Mouse (Mus musculus): ENCODE data around the gene Limd1. TPM values are rescaled to one million over a fixed set of nuclear protein-coding genes. Genes with fewer than 3 reads are reported as not detected.

Limd1 gene
- polyA plus RNA-seq, 1 experiment from 2014 or later = 30.9 TPM

DNA sequence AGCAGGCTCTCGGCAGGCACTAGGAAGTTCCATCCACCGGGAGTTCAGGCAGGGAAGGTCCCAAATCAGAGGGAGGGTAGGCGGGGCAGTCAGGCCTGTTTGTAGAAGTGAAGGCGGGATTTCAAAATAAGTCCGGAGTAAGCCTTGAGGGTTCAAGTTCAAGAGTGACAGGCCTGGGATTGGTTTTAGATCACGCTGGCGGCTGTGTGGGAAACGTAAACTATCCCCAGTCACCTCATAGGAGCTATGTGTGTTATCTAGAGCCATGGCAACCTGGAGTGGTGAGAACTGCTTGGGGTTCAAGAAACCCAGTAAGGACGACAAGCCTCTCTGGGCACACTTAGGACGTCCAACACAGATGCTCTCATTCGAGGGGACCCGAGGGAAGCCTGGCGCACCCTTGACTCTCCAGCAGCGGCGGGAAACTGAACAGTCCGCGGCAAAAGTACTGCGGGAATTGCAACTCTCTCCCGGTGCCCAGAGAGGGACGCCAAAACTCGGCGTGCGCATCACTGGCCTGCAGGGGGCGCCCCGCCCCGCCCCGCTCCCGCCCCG is 398 bp upstream of the Limd1 start:
- Histone ChIP-seq H3K4me1 (ENCODE audit: control insufficient read depth, insufficient read depth, low read length) (peaks cover 34% of the 10 kb centered on the region), H3K36me3 (ENCODE audit: control insufficient read depth, insufficient read depth, low read length) (peaks cover 3% of the 10 kb centered on the region; the same call in 1 of the 2 replicates), H3K27ac (ENCODE audit: low read depth, low read length) (no peak overlapping the region), H3K9ac (ENCODE audit: low read depth, low read length) (0 out of 2 replicates have a peak overlapping the region, but pooled peaks have one; percentile 30), H3K4me2 (peak overlapping the region; percentile 80), H3K9me3 (replicated peaks; ENCODE audit: control insufficient read depth, low read length) (no peaks in the 10 kb centered on the region), H3K4me3 (ENCODE audit: low read depth, low read length) (peak overlapping the region; percentile 44), H3K27me3 (ENCODE audit: control insufficient read depth, insufficient read depth, low read length) (no peaks in the 10 kb centered on the region)
- under 1% methylated on average over 20 of the region's 29 CpGs for WGBS (ENCODE audit: insufficient replicate concordance)
- peak; percentile 56 for ATAC-seq (replicated peaks; ENCODE audit: insufficient number of reproducible peaks, low FRiP score, low TSS enrichment)

DNA sequence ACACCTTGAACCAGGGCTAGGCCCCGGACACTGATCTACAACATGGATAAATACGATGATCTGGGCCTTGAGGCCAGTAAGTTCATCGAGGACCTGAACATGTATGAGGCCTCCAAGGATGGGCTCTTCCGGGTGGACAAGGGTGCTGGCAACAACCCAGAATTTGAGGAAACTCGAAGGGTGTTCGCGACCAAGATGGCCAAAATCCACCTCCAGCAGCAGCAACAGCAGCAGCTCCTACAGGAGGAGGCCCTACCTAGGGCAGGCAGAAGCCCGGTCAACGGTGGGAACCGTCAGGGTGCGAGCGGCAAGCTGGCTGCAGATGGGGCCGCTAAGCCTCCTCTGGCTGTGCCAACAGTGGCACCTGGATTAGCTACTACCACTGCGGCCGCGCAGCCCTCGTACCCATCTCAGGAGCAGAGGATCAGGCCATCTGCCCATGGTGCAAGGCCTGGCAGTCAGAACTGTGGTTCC is 727 bp downstream of the Limd1 start:
- 17% methylated on average over 17 of the region's 17 CpGs for WGBS (ENCODE audit: insufficient replicate concordance)
- Histone ChIP-seq H3K27me3 (ENCODE audit: control insufficient read depth, insufficient read depth, low read length) (no peaks in the 10 kb centered on the region), H3K27ac (ENCODE audit: low read depth, low read length) (peak overlapping the region; percentile 90; the same call in 1 of the 2 replicates), H3K36me3 (ENCODE audit: control insufficient read depth, insufficient read depth, low read length) (peaks cover 3% of the 10 kb centered on the region; the same call in 1 of the 2 replicates), H3K4me2 (peak overlapping the region; percentile 96), H3K9ac (ENCODE audit: low read depth, low read length) (peak overlapping the region; percentile 87), H3K9me3 (replicated peaks; ENCODE audit: control insufficient read depth, low read length) (no peaks in the 10 kb centered on the region), H3K4me3 (ENCODE audit: low read depth, low read length) (peak overlapping the region; percentile 71), H3K4me1 (ENCODE audit: control insufficient read depth, insufficient read depth, low read length) (peaks cover 44% of the 10 kb centered on the region)
- ATAC-seq (replicated peaks; ENCODE audit: insufficient number of reproducible peaks, low FRiP score, low TSS enrichment) = peak; percentile 35

DNA sequence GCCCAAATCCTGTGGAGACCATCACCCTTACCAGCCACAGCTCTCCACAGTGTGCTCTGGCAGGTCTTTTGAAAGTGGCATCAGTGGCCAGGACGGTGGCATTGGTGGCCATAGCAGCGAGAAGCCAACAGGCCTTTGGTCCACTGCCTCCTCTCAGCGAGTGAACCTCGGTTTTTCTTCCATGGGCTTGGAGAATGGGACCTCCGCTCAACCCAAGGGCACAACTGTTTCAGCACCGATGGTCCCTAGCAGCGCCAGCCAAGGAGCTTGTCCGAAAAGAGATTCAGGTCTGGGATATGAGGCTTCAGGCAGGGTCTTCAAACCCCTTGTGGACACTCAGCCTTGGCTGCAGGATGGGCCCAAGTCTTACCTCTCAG is 1.4 kb downstream of the Limd1 start:
- H3K27me3 ChIP-seq (ENCODE audit: control insufficient read depth, insufficient read depth, low read length) = no peaks in the 10 kb centered on the region
- H3K9ac ChIP-seq (ENCODE audit: low read depth, low read length) = peak overlapping the region; percentile 87
- no peaks in the 10 kb centered on the region for H3K9me3 ChIP-seq (replicated peaks; ENCODE audit: control insufficient read depth, low read length)
- no peak overlapping the region for H3K27ac ChIP-seq (ENCODE audit: low read depth, low read length)
- H3K4me3 ChIP-seq (ENCODE audit: low read depth, low read length) = peak overlapping the region; percentile 71
- peak overlapping the region; percentile 96 for H3K4me2 ChIP-seq
- peaks cover 3% of the 10 kb centered on the region; the same call in 1 of the 2 replicates for H3K36me3 ChIP-seq (ENCODE audit: control insufficient read depth, insufficient read depth, low read length)
- ATAC-seq (replicated peaks; ENCODE audit: insufficient number of reproducible peaks, low FRiP score, low TSS enrichment) = no peak
- 82% methylated on average over 8 of the region's 8 CpGs for WGBS (ENCODE audit: insufficient replicate concordance)
- peaks cover 49% of the 10 kb centered on the region for H3K4me1 ChIP-seq (ENCODE audit: control insufficient read depth, insufficient read depth, low read length)

DNA sequence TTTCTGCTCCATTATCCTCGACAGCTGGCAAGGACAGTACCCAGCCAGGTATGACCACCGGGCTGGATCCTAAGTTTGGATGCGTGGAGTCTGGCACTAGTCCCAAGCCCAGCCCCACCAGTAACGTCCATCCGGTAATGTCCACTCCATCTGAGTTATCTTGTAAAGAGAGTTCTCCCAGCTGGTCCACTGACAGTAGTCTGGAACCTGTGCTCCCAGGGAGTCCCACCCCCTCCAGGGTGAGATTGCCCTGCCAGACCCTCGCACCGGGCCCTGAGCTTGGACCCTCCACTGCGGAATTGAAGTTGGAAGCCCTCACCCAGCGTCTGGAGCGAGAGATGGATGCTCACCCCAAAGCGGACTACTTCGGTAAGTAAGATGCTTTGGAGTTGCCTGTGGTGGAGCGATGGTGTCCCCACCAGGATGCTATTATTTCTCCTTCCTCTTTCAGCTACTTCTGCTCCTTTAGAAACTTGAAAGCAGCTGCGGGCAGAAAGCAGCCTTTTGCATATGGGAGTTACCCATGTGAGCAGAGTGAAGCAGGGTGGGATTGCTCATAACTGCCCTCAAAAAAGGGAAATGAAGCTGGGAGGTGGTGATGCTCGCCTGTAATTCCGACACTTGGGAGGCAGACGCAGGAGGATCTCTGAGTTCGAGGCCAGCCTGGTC is 1.9 kb downstream of the Limd1 start:
- H3K9me3 ChIP-seq (replicated peaks; ENCODE audit: control insufficient read depth, low read length) = no peaks in the 10 kb centered on the region
- peaks cover 49% of the 10 kb centered on the region for H3K4me1 ChIP-seq (ENCODE audit: control insufficient read depth, insufficient read depth, low read length)
- ATAC-seq (replicated peaks; ENCODE audit: insufficient number of reproducible peaks, low FRiP score, low TSS enrichment) = no peak
- peaks cover 3% of the 10 kb centered on the region; the same call in 1 of the 2 replicates for H3K36me3 ChIP-seq (ENCODE audit: control insufficient read depth, insufficient read depth, low read length)
- H3K4me2 ChIP-seq = peak overlapping the region; percentile 96
- H3K9ac ChIP-seq (ENCODE audit: low read depth, low read length) = peak overlapping the region; percentile 29; the same call in 1 of the 2 replicates
- H3K27ac ChIP-seq (ENCODE audit: low read depth, low read length) = no peak overlapping the region
- no peaks in the 10 kb centered on the region for H3K27me3 ChIP-seq (ENCODE audit: control insufficient read depth, insufficient read depth, low read length)
- H3K4me3 ChIP-seq (ENCODE audit: low read depth, low read length) = peak overlapping the region; percentile 71
- 76% methylated on average over 18 of the region's 18 CpGs for WGBS (ENCODE audit: insufficient replicate concordance)

DNA sequence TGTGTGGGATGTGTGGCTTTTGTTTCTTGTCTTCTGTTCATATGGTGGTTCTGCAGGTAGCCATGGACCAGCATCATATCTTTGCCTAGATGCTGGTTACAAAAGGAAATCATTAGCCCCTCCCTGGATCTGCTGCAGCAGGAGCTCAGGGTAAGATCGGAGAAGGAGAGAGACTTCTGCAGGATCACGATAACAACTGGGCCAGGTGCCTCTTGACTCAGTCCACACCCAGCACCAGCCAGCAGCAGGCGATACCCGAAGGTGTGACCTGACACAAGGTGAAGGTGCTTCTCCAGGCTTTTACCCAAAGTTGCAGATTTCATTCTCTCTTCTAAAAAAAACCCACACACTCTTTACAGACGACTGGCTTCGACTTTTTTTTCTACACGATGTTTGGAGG is 2.6 kb downstream of the Limd1 start:
- Histone ChIP-seq H3K36me3 (ENCODE audit: control insufficient read depth, insufficient read depth, low read length) (peaks cover 3% of the 10 kb centered on the region; the same call in 1 of the 2 replicates), H3K27ac (ENCODE audit: low read depth, low read length) (no peak overlapping the region), H3K9me3 (replicated peaks; ENCODE audit: control insufficient read depth, low read length) (no peaks in the 10 kb centered on the region), H3K4me1 (ENCODE audit: control insufficient read depth, insufficient read depth, low read length) (peaks cover 49% of the 10 kb centered on the region), H3K9ac (ENCODE audit: low read depth, low read length) (no peak overlapping the region), H3K4me2 (peak overlapping the region; percentile 96), H3K27me3 (ENCODE audit: control insufficient read depth, insufficient read depth, low read length) (no peaks in the 10 kb centered on the region), H3K4me3 (ENCODE audit: low read depth, low read length) (peak overlapping the region; percentile 71)
- no peak for ATAC-seq (replicated peaks; ENCODE audit: insufficient number of reproducible peaks, low FRiP score, low TSS enrichment)
- 48% methylated on average over 7 of the region's 7 CpGs for WGBS (ENCODE audit: insufficient replicate concordance)

DNA sequence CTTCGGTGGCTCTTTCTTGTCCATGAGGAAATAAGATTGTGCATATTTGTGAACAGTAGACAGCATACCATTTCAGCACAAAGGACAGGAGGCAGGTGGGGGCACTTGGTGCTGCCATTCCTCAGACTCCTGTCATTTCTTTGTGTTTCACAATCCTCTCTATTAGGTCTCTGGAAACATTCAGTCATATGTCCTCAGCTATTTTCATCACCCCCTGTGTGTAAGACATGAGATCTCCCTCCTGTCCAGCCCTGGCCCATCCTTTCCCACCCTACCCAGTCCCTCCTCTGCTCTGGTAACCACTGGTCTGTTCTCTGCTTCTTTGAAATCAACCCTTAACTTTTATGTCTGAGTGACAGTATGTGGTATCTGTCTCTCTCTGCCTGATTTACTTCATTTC is 5.1 kb downstream of the Limd1 start:
- Histone ChIP-seq H3K4me2 (no peak overlapping the region), H3K4me3 (ENCODE audit: low read depth, low read length) (no peak overlapping the region), H3K9ac (ENCODE audit: low read depth, low read length) (no peak overlapping the region), H3K9me3 (replicated peaks; ENCODE audit: control insufficient read depth, low read length) (no peaks in the 10 kb centered on the region), H3K36me3 (ENCODE audit: control insufficient read depth, insufficient read depth, low read length) (peaks cover 3% of the 10 kb centered on the region; the same call in 1 of the 2 replicates), H3K27ac (ENCODE audit: low read depth, low read length) (no peak overlapping the region), H3K4me1 (ENCODE audit: control insufficient read depth, insufficient read depth, low read length) (peaks cover 58% of the 10 kb centered on the region), H3K27me3 (ENCODE audit: control insufficient read depth, insufficient read depth, low read length) (no peaks in the 10 kb centered on the region)
- WGBS (ENCODE audit: insufficient replicate concordance) = 80% methylated on average over 1 of the region's 1 CpGs
- ATAC-seq (replicated peaks; ENCODE audit: insufficient number of reproducible peaks, low FRiP score, low TSS enrichment) = no peak

DNA sequence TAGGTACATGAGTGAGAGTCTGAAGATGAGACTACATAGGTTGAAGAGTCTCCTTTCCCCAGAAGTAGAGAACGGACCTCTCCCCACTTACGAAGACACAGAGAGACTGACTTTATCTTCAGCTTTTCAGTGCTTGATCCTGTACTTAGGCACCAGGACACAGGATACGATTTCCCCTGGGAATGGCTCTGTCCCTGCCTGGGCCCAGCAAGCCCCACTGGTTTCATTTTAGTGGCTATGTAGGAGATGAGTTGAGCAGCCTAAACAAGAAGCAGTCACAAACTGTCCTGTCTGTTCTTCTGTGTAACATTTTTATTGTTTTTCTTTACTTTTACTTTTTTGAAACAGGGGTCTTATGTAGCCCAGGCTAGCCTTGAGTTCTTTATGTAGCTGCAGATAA is 6.3 kb downstream of the Limd1 start:
- Histone ChIP-seq H3K4me1 (ENCODE audit: control insufficient read depth, insufficient read depth, low read length) (peaks cover 62% of the 10 kb centered on the region), H3K27me3 (ENCODE audit: control insufficient read depth, insufficient read depth, low read length) (no peaks in the 10 kb centered on the region), H3K9me3 (replicated peaks; ENCODE audit: control insufficient read depth, low read length) (no peaks in the 10 kb centered on the region), H3K4me3 (ENCODE audit: low read depth, low read length) (no peak overlapping the region), H3K9ac (ENCODE audit: low read depth, low read length) (no peak overlapping the region), H3K36me3 (ENCODE audit: control insufficient read depth, insufficient read depth, low read length) (peaks cover 3% of the 10 kb centered on the region; the same call in 1 of the 2 replicates), H3K4me2 (no peak overlapping the region), H3K27ac (ENCODE audit: low read depth, low read length) (no peak overlapping the region)
- no peak for ATAC-seq (replicated peaks; ENCODE audit: insufficient number of reproducible peaks, low FRiP score, low TSS enrichment)
- WGBS (ENCODE audit: insufficient replicate concordance) = 82% methylated on average over 3 of the region's 3 CpGs

DNA sequence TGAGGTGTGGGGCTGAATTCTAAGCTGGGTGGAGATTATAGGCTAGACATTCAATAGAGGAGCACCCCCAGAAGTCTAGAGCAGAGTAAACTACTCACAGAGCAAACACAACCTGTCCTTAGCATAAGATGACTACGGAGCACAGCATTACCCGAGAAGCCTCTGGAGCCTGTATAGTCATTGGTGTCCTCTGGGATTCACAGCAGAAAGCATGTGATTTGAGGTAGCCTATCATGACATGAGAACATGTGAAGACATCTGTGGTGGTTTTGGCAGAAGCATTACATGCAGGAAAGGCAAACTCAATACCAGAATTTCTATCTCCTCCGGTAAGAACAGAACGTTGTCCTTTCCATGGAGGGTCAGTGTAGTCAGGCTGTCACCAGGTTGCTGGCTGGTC is 7.1 kb downstream of the Limd1 start:
- H3K4me3 ChIP-seq (ENCODE audit: low read depth, low read length) = no peak overlapping the region
- H3K9ac ChIP-seq (ENCODE audit: low read depth, low read length) = no peak overlapping the region
- WGBS (ENCODE audit: insufficient replicate concordance) = 94% methylated on average over 4 of the region's 4 CpGs
- H3K27ac ChIP-seq (ENCODE audit: low read depth, low read length) = no peak overlapping the region
- no peak for ATAC-seq (replicated peaks; ENCODE audit: insufficient number of reproducible peaks, low FRiP score, low TSS enrichment)
- H3K4me1 ChIP-seq (ENCODE audit: control insufficient read depth, insufficient read depth, low read length) = peaks cover 62% of the 10 kb centered on the region
- no peaks in the 10 kb centered on the region for H3K9me3 ChIP-seq (replicated peaks; ENCODE audit: control insufficient read depth, low read length)
- H3K27me3 ChIP-seq (ENCODE audit: control insufficient read depth, insufficient read depth, low read length) = no peaks in the 10 kb centered on the region
- H3K4me2 ChIP-seq = no peak overlapping the region
- H3K36me3 ChIP-seq (ENCODE audit: control insufficient read depth, insufficient read depth, low read length) = peaks cover 3% of the 10 kb centered on the region; the same call in 1 of the 2 replicates
